Mouse (Mus musculus): Measurements from ENCODE around the gene Clasp1.

DNA sequence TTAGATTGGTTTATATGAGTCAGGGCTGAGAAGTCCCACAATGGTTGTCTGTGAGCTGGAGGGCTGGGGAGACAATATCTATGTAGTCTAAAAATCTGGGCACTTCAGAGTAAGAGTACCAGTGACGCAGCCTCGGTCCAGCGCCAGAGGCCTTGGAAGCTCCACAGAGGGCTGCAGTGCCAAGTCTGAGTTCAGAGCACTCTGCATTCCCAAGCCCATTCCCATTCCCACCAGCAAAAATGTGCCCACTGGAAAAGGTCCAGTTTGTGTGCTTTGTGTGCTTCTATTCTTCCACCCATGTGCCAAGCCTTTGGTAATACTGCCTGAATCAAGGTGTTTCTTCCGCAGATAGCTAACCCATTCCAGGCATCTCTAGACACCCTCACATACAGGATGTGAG is 49.0 kb downstream of the Clasp1 start:
- TF ChIP-seq POLR2A (IDR thresholded peaks at IDR 0.05; ENCODE audit: extremely low read depth, insufficient read depth, low read length) (no peak), CTCF (IDR thresholded peaks at IDR 0.05; ENCODE audit: extremely low read depth, insufficient read depth, low read length) (no peak)

All from cortical plate, adult 2 months (tissue).